Mouse (Mus musculus) cerebellum, adult 2 months (tissue): ENCODE measurements around the gene Slc12a8. TPM values are rescaled to one million over a fixed set of nuclear protein-coding genes. Genes with fewer than 3 reads are reported as not detected.

Experiments
- DNase-seq, 2 experiments: peaks; one replicate each; pipeline ENCODE4 v3.0.0; 2021
- H3K27ac ChIP-seq: fragments of 200-500 bp; 2 replicates; pipeline ENCODE4 v1.5.1; 2012; ENCODE audit warnings: low read length, control low read depth, inconsistent platforms; ENCODE audit not compliant: insufficient read depth
- H3K27me3 ChIP-seq: fragments of 200-500 bp; 2 replicates; pipeline ENCODE4 v1.6.1; 2012; ENCODE audit warnings: inconsistent platforms, mild to moderate bottlenecking, low read length, moderate library complexity; ENCODE audit not compliant: control insufficient read depth, insufficient read depth
- H3K4me1 ChIP-seq: fragments of 200-500 bp; 2 replicates; pipeline ENCODE4 v1.6.1; 2011; ENCODE audit warnings: low read length; ENCODE audit not compliant: control insufficient read depth, insufficient read depth
- H3K4me3 ChIP-seq: fragments of 200-500 bp; replicated peaks from 2 replicates; pipeline ENCODE3; 2011; ENCODE audit warnings: mild to moderate bottlenecking, low read depth, low read length, control low read depth; ENCODE audit not compliant: insufficient read depth
- CTCF ChIP-seq: fragments of 200-500 bp; IDR thresholded peaks from 2 replicates; pipeline ENCODE4 v1.5.1; 2011; ENCODE audit warnings: low read depth, mild to moderate bottlenecking, control low read depth, low read length, moderate library complexity, borderline replicate concordance; ENCODE audit not compliant: insufficient read depth
- POLR2A ChIP-seq: fragments of 200-500 bp; IDR thresholded peaks from 2 replicates; pipeline ENCODE4 v1.6.1; 2011; ENCODE audit warnings: low read length, control low read depth, borderline replicate concordance; ENCODE audit not compliant: insufficient read depth
- WGBS: fragments of 180-500 bp; shearing (Covaris S2); methylation state at CpG from one replicate; pipeline ENCODE4 v1.1.7; 2018; 5-methylcytosine and 5-hydroxymethylcytosine counted together
- polyA plus RNA-seq: library from polyadenylated mRNA; depleted of rRNA; stranded (reverse); fragments of >200 nt; gene quantifications from 2 replicates; pipeline ENCODE4 v1.2.3, GENCODE M21; 2012

Gene Slc12a8
- polyA plus RNA-seq, 1 experiment: 4.9 TPM

DNA sequence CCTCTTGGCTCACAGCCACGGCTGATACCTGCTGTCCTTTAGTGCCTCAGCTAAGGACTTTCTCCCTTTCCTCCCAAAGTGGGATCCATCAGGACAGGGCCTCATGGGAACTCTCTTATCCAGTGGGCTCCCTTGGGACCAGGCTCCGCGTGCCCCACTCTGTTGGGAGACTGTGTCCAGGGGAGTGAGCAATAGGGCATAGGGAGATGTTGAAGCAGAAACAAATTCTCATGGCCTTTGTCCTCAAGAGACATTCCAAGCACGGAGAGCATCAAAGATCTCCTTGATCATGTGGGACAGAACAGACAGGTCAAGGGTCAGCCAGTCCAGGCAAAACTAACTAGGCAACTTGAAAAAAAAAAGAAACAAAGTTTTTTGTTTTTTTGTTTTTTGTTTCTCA, 50.6 kb downstream of the Slc12a8 start:
- Histone ChIP-seq H3K4me3 (no peak overlapping the region), H3K4me1 (peaks cover 3% of the 10 kb centered on the region), H3K27me3 (no peaks in the 10 kb centered on the region), H3K27ac (no peak overlapping the region)
- DNase-seq: no peak
- WGBS: 74% methylated on average over 4 of the region's 4 CpGs
- no peak for TF ChIP-seq POLR2A
- TF ChIP-seq CTCF: no peak

DNA sequence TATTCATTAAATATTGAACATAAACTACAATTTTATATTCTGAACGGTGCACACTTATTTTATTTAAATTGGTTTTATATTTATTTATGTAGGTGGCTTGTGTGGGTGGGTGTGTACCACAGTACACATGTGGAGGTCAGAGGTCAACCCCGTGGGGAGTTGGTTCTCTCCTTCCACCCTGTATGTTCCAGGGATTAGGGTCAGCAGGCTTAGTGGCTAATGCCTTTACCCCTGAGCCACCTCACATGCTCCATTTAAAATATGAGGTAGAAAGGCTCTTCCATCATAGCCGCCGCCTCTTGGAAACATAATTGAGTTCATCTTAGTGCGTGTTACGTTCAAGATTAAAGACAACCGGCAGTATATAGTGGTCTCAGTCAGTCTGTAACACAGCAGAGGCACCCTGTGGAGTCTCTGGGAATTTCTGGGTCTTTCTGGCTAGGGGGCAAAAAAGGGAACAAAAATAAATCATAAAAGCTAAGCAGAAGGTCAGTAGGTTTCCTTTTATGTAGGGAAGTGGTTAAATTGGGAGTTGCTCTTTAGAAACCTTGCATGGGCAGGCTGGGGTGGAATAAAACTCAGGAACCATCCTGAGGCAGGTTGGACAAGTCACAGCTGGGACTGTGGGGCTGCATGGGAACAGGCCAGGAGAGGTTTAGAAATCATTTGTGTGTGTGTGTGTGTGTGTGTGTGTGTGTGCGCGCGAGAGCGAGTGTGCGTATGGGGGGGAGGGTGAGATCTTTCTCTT, 51.3 kb downstream of the Slc12a8 start:
- Histone ChIP-seq H3K4me3 (no peak overlapping the region), H3K27me3 (no peaks in the 10 kb centered on the region), H3K27ac (no peak overlapping the region), H3K4me1 (peaks cover 3% of the 10 kb centered on the region)
- 87% methylated on average over 12 of the region's 12 CpGs for WGBS
- no peak for DNase-seq
- TF ChIP-seq POLR2A (no peak), CTCF (no peak)

GRCm38 (mm10) chr16:33572646-33573045, 55.5 kb downstream of the Slc12a8 start:
- no peak for DNase-seq
- TF ChIP-seq CTCF: no peak
- TF ChIP-seq POLR2A: no peak
- Histone ChIP-seq H3K4me1 (peaks cover 2% of the 10 kb centered on the region), H3K4me3 (no peak overlapping the region), H3K27ac (no peak overlapping the region), H3K27me3 (no peaks in the 10 kb centered on the region)
- 88% methylated on average over 6 of the region's 6 CpGs for WGBS

- H3K27ac ChIP-seq: no peak overlapping the region
- H3K4me3 ChIP-seq: no peak overlapping the region
- 97% methylated on average over 7 of the region's 7 CpGs for WGBS
- H3K4me1 ChIP-seq: no peaks in the 10 kb centered on the region; the same call in 1 of the 2 replicates
- TF ChIP-seq CTCF (no peak), POLR2A (no peak)
- H3K27me3 ChIP-seq: no peaks in the 10 kb centered on the region
- DNase-seq: no peak
Measured at GRCm38 (mm10) chr16:33573703-33574102, 56.6 kb downstream of the Slc12a8 start.

DNA sequence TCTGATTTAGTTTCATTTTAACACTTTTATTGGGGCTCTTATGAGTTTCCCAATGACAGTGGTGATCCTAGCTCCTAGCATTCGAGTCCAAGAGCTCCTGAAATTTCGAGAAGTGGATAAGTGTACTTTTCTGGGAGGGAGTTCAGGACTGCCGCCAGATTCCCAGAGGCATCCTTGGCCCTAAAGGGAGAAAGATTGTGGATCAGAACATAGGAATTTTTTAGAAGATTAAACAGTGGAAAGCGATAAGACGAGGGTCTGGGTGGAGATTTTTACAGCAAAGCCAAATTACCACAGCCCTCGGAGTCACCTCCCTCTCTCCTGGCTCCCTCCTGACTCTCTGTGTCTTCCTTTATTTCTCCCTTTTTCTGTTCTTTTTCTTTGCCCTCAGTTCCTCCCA, 58.6 kb downstream of the Slc12a8 start:
- Histone ChIP-seq H3K27me3 (no peaks in the 10 kb centered on the region), H3K4me1 (peaks cover 8% of the 10 kb centered on the region), H3K4me3 (no peak overlapping the region), H3K27ac (no peak overlapping the region)
- WGBS: 90% methylated on average over 6 of the region's 6 CpGs
- no peak for DNase-seq
- TF ChIP-seq POLR2A (no peak), CTCF (no peak)

GRCm38 (mm10) chr16:33576271-33577189, 59.4 kb downstream of the Slc12a8 start:
- peak in 1 of 2 experiments; percentile 27 for DNase-seq
- Histone ChIP-seq H3K4me3 (no peak overlapping the region), H3K4me1 (peaks cover 12% of the 10 kb centered on the region), H3K27ac (no peak overlapping the region), H3K27me3 (no peaks in the 10 kb centered on the region)
- WGBS: 69% methylated on average over 36 of the region's 36 CpGs
- TF ChIP-seq CTCF (no peak), POLR2A (no peak)

DNA sequence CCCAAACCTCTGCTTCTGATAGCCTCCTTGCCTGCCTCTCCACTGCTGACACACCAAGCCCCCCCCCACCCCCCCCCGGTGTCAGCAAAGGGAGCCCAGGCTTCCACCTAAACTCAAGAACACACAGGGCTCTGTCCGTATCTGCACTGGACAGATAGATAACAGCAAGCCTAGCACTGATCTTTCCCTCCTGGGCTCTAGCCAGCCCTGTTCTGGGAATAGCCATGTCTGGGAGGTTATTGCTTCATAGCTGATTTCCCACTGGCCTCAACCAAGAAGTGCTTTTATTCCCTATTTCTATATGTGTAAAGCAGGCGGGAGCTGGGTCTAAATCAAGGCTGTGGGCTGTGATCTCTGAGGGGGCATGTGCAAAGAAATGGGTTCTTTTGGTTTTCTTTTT, 61.3 kb downstream of the Slc12a8 start:
- TF ChIP-seq POLR2A (no peak), CTCF (no peak)
- Histone ChIP-seq H3K4me1 (peaks cover 12% of the 10 kb centered on the region), H3K4me3 (no peak overlapping the region), H3K27me3 (no peaks in the 10 kb centered on the region), H3K27ac (no peak overlapping the region)
- no peak for DNase-seq
- 95% methylated on average over 3 of the region's 3 CpGs for WGBS

DNA sequence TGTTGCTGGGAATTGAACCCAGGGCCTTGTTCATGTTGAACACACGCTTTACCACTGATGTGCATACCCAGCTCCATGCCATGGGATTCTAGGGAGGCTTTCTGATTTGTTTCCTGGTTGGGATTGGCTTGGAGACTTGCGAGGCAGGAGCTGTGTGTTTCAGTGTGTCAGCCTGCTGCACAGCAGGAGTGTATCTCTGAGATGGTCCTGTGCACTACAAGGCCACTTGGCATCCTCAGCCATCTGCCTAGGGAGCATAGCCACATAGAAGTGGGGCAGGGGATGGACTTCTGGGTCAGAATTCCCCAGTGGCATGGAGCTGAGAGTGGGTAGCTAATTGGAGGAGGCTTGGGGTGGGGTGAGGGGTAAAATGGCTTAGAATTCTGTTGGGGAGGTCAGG, 63.2 kb downstream of the Slc12a8 start:
- peaks cover 12% of the 10 kb centered on the region for H3K4me1 ChIP-seq
- WGBS: 61% methylated on average over 2 of the region's 2 CpGs
- no peak overlapping the region for H3K27ac ChIP-seq
- no peaks in the 10 kb centered on the region for H3K27me3 ChIP-seq
- peak; percentile 44 to 56 for DNase-seq
- H3K4me3 ChIP-seq: no peak overlapping the region
- TF ChIP-seq CTCF: no peak
- no peak for TF ChIP-seq POLR2A
